Mouse (Mus musculus): ENCODE measurements around the gene Qrich1. TPM values are rescaled to one million over a fixed set of nuclear protein-coding genes. Genes with fewer than 3 reads are reported as not detected.
A peak's percentile ranks its signal among the peaks of the same experiment; 100 is the strongest.

Gene Qrich1
- 162 and 164 TPM in 2 replicates for polyA plus RNA-seq (2016; fragmentation: Nextera tagmentation; extraction: Ambion mirVana)

DNA sequence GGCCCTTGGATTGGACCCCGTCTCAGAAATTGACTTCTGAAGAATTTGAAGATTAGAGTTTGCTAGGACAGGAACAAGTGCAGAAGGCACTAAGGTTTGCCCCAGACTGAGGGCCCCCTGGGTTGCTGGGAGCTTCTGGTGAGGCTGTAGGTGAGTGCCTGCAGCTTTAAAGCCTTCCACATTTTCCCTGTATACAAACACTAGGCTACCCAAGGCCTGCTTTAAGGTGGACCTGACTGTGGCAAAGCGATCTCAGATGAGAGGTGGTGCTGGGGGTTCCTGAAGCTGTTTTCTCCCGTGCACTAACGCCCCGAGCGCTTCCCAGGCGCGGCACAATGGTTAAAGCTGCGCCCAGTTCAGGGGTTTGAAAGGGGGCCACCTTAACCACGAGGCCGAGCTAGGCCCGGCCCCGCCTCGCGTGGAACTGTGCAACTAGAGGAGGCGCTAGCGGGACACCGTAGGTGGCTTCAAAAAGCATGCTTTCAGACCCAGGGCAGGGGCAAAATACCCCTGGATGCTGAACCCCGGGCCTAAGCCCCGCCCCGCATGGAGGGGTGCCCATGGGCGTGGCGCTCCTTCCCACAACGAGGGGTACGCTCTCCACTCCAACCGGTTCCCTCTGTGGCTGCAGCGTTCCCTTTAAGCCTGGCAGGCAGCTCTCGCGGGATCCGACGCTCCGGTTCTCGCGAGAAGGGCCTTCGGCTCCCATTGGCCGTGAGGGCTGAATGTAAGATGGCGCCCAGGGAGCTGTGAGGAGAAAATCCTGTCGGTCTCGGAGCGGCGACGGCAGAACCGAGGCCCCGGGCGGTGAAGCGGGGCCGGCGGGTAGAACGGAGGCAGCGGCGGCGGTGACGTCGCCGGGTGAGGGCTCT is at the start of gene Qrich1:
Gene Qrich1 (plus strand): TSS at position 427 of the 872 bp plus-strand sequence.
- H3K27ac ChIP-seq, result peak within 1 kb of the TSS; percentile 99
- H3K4me2 ChIP-seq (replicated peaks), result peak within 1 kb of the TSS; percentile 70
- no peaks in the 10 kb centered on the region for H3K27me3 ChIP-seq (replicated peaks)
- peak within 1 kb of the TSS; percentile 96 for H3K9ac ChIP-seq
- peaks cover 38% of the 10 kb centered on the region for H3K36me3 ChIP-seq
- H3K9me3 ChIP-seq, result no peaks in the 10 kb centered on the region
- peak within 1 kb of the TSS; percentile 92 for H3K4me3 ChIP-seq
- peaks cover 16% of the 10 kb centered on the region for H3K4me1 ChIP-seq
- 2% methylated on average over 55 of the region's 55 CpGs for WGBS
- ATAC-seq (ENCODE audit: low FRiP score, low read depth), result peak; percentile 96

GRCm38 (mm10) chr9:108469430-108469829 is 47.2 kb upstream of the Qrich1 start:
- 80% methylated on average over 5 of the region's 5 CpGs for WGBS
- no peaks in the 10 kb centered on the region for H3K9me3 ChIP-seq
- no peak overlapping the region for H3K9ac ChIP-seq

GRCm38 (mm10) chr9:108469845-108470244 is 46.8 kb upstream of the Qrich1 start:
- no peaks in the 10 kb centered on the region for H3K27me3 ChIP-seq (replicated peaks)
- no peak overlapping the region for H3K4me3 ChIP-seq
- no peak overlapping the region for H3K9ac ChIP-seq
- no peak overlapping the region for H3K27ac ChIP-seq
- peaks cover 22% of the 10 kb centered on the region for H3K36me3 ChIP-seq
- H3K4me1 ChIP-seq, result no peaks in the 10 kb centered on the region
- no peak overlapping the region for H3K4me2 ChIP-seq (replicated peaks)
- 67% methylated on average over 4 of the region's 4 CpGs for WGBS
- ATAC-seq (ENCODE audit: low FRiP score, low read depth), result no peak
- H3K9me3 ChIP-seq, result no peaks in the 10 kb centered on the region

More at GRCm38 (mm10) chr9:108469430-108469829, 47.2 kb upstream of the Qrich1 start:
- no peaks in the 10 kb centered on the region for H3K27me3 ChIP-seq (replicated peaks)
- H3K27ac ChIP-seq, result no peak overlapping the region
- ATAC-seq (ENCODE audit: low FRiP score, low read depth), result no peak
- H3K4me1 ChIP-seq, result no peaks in the 10 kb centered on the region
- H3K36me3 ChIP-seq, result peaks cover 26% of the 10 kb centered on the region
- no peak overlapping the region for H3K4me2 ChIP-seq (replicated peaks)
- no peak overlapping the region for H3K4me3 ChIP-seq

DNA sequence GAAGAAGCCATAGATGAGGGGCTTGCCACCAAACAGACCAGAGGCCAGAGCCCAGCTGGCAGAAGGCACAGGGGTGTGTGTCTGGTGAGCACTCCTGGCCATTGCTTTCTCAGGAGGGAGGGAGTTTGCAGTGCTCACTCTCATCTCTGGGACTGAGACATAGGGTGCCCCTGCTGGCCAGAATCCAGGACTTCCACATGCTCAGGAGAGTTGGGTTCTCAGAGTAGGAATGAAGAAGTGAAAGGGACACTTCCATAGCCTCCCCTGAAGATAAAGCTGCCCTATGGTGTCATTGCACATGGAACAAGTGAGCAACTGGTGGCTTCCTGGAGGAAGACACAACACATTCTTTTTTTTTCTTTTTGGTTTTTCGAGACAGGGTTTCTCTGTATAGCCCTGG is 42.1 kb upstream of the Qrich1 start:
- 73% methylated on average over 1 of the region's 1 CpGs for WGBS
- Histone ChIP-seq H3K27me3 (replicated peaks) (no peaks in the 10 kb centered on the region), H3K9ac (no peak overlapping the region), H3K36me3 (no peaks in the 10 kb centered on the region), H3K9me3 (no peaks in the 10 kb centered on the region), H3K4me1 (peaks cover 10% of the 10 kb centered on the region), H3K4me2 (replicated peaks) (no peak overlapping the region), H3K27ac (no peak overlapping the region), H3K4me3 (no peak overlapping the region)
- ATAC-seq (ENCODE audit: low FRiP score, low read depth), result no peak

DNA sequence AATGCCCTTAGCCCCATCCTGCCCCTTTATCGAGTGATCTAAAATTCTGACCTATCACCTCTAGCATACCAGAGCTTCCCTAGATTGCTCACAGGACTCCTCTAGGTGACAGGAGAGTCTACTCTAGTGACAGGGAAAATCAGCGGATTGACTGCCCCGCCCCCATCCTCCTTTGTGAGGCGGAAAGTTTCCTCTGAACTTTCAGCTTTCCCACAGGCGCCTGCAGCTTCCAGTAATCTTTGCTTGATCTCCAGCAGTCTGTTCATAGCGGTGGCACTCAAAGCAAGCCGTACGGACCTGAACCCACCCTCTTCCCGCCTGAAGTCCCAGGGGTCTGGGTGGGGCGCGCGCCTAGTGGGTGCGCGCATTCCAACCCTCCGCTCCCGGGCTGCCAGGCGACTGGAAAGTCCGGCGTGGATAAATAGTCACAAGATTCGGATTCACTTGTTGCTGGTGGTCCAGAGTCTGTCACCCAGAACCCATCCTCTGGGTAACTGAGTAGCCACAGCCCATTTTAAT is 37.9 kb upstream of the Qrich1 start:
- Histone ChIP-seq H3K9ac (peak overlapping the region; percentile 45), H3K27ac (no peak overlapping the region), H3K36me3 (peaks cover 10% of the 10 kb centered on the region; the same call in 1 of the 2 replicates), H3K27me3 (replicated peaks) (no peaks in the 10 kb centered on the region), H3K4me2 (replicated peaks) (peak overlapping the region; percentile 63), H3K4me3 (peak overlapping the region; percentile 29), H3K4me1 (peaks cover 16% of the 10 kb centered on the region), H3K9me3 (no peaks in the 10 kb centered on the region)
- WGBS, result under 1% methylated on average over 20 of the region's 20 CpGs
- peak; percentile 64 for ATAC-seq (ENCODE audit: low FRiP score, low read depth)

GRCm38 (mm10) chr9:108479241-108479640 is 37.4 kb upstream of the Qrich1 start:
- Histone ChIP-seq H3K4me2 (replicated peaks) (peak overlapping the region; percentile 63), H3K4me1 (peaks cover 16% of the 10 kb centered on the region), H3K9me3 (no peaks in the 10 kb centered on the region), H3K27ac (no peak overlapping the region), H3K9ac (no peak overlapping the region), H3K36me3 (peaks cover 15% of the 10 kb centered on the region), H3K27me3 (replicated peaks) (no peaks in the 10 kb centered on the region), H3K4me3 (no peak overlapping the region)
- peak; percentile 13; the same call in 1 of the 2 replicates for ATAC-seq (ENCODE audit: low FRiP score, low read depth)
- 35% methylated on average over 11 of the region's 11 CpGs for WGBS

- Histone ChIP-seq H3K9ac (peak within 1 kb of the TSS; percentile 54), H3K4me1 (peaks cover 16% of the 10 kb centered on the region), H3K4me2 (replicated peaks) (peak within 1 kb of the TSS; percentile 63), H3K27me3 (replicated peaks) (no peaks in the 10 kb centered on the region), H3K4me3 (peak within 1 kb of the TSS; percentile 38), H3K27ac (no peak within 1 kb of the TSS), H3K9me3 (no peaks in the 10 kb centered on the region), H3K36me3 (peaks cover 18% of the 10 kb centered on the region)
- 8% methylated on average over 10 of the region's 10 CpGs for WGBS
- ATAC-seq (ENCODE audit: low FRiP score, low read depth), result peak; percentile 52
Observed at GRCm38 (mm10) chr9:108479721-108480351, 36.8 kb upstream of the Qrich1 start, which contains the start of gene Lamb2. Lamb2 (plus strand) TSS chr9:108479736.

GRCm38 (mm10) chr9:108480813-108481519 is 35.6 kb upstream of the Qrich1 start:
- Histone ChIP-seq H3K36me3 (peaks cover 28% of the 10 kb centered on the region), H3K4me2 (replicated peaks) (peak overlapping the region; percentile 63), H3K9me3 (no peaks in the 10 kb centered on the region), H3K4me1 (peaks cover 16% of the 10 kb centered on the region), H3K9ac (no peak overlapping the region), H3K27ac (no peak overlapping the region), H3K27me3 (replicated peaks) (no peaks in the 10 kb centered on the region), H3K4me3 (no peak overlapping the region)
- 93% methylated on average over 28 of the region's 28 CpGs for WGBS
- ATAC-seq (ENCODE audit: low FRiP score, low read depth), result no peak

DNA sequence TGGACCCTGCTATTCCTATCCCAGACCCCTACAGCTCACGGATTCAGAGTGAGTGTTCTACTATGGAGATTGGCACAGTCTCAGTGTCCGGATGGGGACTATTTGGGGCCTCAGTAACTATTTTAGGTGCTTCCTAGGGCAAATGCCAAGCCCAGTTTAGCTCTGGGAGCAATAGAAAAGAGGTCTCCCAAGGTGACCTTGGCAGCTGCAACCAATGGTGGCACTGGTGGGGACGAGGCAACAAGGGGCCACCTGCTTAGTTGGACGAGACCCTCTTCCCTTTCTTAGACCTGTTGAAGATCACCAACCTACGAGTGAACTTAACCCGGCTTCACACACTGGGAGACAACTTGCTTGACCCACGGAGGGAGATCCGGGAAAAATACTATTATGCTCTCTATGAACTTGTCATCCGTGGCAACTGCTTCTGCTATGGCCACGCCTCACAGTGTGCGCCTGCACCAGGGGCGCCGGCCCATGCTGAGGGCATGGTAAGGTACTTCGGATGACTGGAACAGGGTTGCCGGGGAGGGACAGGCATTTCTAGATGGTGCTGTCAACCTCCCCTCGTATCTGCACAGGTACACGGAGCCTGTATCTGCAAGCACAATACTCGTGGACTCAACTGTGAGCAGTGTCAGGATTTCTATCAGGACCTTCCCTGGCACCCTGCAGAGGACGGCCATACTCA is 34.9 kb upstream of the Qrich1 start:
- H3K27me3 ChIP-seq (replicated peaks), result no peaks in the 10 kb centered on the region
- ATAC-seq (ENCODE audit: low FRiP score, low read depth), result no peak
- H3K4me2 ChIP-seq (replicated peaks), result no peak overlapping the region
- H3K9me3 ChIP-seq, result no peaks in the 10 kb centered on the region
- peaks cover 35% of the 10 kb centered on the region for H3K36me3 ChIP-seq
- H3K4me3 ChIP-seq, result no peak overlapping the region
- no peak overlapping the region for H3K9ac ChIP-seq
- no peak overlapping the region for H3K27ac ChIP-seq
- 90% methylated on average over 19 of the region's 19 CpGs for WGBS
- H3K4me1 ChIP-seq, result peaks cover 16% of the 10 kb centered on the region

DNA sequence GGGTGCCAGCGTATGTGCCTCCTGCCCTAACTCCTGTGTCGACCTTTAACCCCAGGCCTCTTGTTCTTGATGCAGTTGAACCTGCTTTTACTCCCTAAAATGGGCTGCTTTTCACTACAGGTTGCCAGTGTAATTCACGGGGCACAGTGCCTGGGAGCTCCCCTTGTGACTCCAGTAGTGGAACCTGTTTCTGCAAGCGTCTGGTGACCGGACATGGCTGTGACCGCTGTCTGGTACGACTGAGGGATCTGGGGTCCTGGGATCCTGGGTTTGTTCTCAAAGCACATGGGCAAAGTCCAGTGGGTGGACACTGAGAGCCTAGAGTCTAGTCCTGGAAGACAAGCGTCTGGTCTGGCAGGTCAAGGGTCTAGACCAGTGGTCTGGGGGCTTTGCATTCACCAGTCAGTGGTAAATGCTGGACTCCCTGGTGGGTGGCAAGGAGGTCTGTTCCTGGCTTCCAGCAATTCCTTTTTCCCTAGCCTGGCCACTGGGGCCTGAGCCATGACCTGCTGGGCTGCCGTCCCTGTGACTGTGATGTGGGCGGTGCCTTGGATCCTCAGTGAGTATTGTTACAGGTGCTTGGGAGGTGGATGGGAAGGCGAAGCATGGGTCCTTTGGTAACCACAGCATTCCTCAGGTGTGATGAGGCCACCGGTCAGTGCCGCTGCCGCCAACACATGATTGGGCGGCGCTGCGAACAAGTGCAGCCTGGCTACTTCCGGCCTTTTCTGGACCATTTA is 33.4 kb upstream of the Qrich1 start:
- no peaks in the 10 kb centered on the region for H3K27me3 ChIP-seq (replicated peaks)
- no peaks in the 10 kb centered on the region for H3K9me3 ChIP-seq
- 92% methylated on average over 18 of the region's 18 CpGs for WGBS
- H3K4me3 ChIP-seq, result no peak overlapping the region
- no peak overlapping the region for H3K9ac ChIP-seq
- no peak overlapping the region for H3K27ac ChIP-seq
- H3K4me1 ChIP-seq, result peaks cover 16% of the 10 kb centered on the region
- ATAC-seq (ENCODE audit: low FRiP score, low read depth), result no peak
- no peak overlapping the region for H3K4me2 ChIP-seq (replicated peaks)
- peaks cover 50% of the 10 kb centered on the region for H3K36me3 ChIP-seq

DNA sequence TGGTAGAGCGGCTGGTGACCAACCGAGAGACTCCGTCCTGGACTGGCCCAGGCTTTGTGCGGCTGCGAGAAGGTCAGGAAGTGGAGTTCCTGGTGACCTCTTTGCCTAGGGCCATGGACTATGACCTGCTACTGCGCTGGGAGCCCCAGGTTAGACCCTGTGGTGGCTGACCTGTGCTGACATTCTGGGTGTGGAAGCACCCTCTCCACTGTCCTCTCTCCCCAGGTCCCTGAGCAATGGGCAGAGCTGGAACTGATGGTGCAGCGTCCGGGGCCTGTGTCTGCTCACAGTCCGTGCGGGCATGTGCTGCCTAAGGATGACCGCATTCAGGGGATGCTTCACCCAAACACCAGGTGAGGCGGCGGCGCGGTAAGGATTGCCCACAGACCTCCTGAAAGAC is 32.6 kb upstream of the Qrich1 start:
- ATAC-seq (ENCODE audit: low FRiP score, low read depth), result no peak
- Histone ChIP-seq H3K27me3 (replicated peaks) (no peaks in the 10 kb centered on the region), H3K27ac (no peak overlapping the region), H3K4me3 (no peak overlapping the region), H3K4me1 (peaks cover 11% of the 10 kb centered on the region), H3K9me3 (no peaks in the 10 kb centered on the region), H3K9ac (no peak overlapping the region), H3K36me3 (peaks cover 58% of the 10 kb centered on the region), H3K4me2 (replicated peaks) (no peak overlapping the region)
- 96% methylated on average over 15 of the region's 15 CpGs for WGBS
